Mouse (Mus musculus): ENCODE measurements around the gene Il17rb.

Gene Il17rb

DNA sequence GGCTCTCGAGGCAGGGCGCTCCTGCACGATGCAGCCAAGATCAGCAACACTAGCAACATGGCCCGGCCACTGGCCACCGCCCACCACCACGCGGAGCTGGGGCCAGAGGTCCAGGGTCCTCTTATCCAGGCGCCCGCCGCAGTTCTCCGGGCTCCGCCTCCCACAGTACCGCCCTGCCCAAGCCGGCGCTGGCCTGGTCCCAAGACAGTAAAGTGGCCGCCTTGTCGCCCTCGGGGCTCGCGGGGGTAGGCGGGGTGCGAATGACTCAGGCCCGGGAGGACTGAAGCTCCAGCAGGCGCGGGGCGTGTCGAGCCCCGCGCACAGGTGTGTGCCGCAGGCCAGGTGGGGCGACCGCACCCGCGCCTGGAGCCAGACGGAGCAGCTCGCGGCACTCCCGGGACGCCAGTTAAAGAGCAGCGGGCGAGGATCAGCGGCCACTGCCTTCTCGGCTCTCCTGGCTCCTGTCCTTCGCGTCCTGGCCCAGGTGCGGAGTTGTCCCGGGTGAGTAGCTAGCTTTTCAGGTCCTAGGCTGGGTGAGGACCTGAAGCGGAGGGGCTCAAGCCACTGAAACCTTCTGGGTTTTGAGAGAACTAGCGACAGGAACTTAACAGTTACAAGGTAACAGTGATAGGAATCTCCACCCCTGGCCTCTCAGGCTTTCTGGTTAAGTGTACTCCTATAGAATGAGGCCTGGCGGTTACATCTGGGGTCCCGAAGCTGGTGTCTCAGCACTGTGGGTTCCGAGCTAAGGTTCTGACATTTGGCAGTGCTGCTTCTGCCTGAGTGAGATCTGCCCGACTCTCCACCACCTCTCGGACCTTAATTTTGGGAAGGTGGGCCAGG, at the start of gene Il17rb, which contains the start of gene Chdh:
Il17rb (minus strand) TSS at position 164 of the 843 bp plus-strand sequence.
Chdh (plus strand) TSS at position 291 of the 843 bp plus-strand sequence.
- peak; percentile 80 for DNase-seq (ENCODE audit: low spot score)

- no peak for DNase-seq (ENCODE audit: low spot score)
Observed at GRCm38 (mm10) chr14:30056031-30056766, 47.5 kb upstream of the Il17rb start.

DNA sequence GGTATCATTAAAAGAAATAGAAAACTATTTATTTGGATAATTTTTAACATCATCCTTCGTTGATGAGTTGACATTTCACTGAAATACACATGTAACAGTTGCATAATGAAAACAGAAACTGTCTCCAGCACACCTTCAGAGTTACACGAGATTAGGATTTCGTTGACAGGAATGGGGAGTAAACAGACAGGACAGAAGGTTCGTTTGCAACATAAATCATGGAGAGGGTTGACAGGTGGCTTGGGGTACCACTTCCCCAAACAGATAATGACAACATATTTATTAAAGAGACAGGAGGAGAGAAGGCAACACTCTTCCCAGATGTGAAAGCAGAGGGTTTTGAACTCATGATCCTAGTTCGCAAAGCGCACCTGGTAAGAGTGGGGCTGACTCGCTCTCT, 46.2 kb upstream of the Il17rb start:
- DNase-seq (ENCODE audit: low spot score): no peak

- no peak for DNase-seq (ENCODE audit: low spot score)
Observed at GRCm38 (mm10) chr14:30050280-30050679, 41.6 kb upstream of the Il17rb start.

GRCm38 (mm10) chr14:30048049-30048448, 39.4 kb upstream of the Il17rb start:
- no peak for DNase-seq (ENCODE audit: low spot score)

GRCm38 (mm10) chr14:30046976-30047375, 38.3 kb upstream of the Il17rb start:
- DNase-seq (ENCODE audit: low spot score): no peak

DNA sequence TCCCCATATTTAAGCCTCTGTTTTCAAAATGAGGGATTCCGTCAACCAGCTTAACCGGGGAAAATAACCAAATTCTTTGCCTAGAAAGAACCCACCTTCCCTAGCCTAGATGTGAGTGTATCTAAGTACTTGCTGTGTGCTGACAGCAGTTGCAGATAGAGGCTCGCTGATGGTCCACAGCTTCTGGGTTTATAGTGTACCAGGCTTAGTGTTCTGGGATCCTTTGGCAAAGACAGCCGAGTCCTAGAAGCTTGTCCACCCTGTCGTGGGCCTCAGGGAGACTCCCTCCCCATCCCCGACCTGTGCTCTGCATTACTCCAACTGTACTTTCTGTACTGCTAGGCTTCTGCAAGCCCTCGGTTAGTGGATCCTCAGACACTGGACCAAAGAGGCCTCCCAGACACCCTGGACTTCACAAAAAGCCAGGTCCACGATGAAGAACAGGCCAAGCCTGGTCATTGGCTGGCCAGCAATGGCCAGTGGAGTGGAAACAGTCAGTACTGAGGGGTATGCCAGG, 37.1 kb upstream of the Il17rb start:
- no peak for DNase-seq (ENCODE audit: low spot score)

DNA sequence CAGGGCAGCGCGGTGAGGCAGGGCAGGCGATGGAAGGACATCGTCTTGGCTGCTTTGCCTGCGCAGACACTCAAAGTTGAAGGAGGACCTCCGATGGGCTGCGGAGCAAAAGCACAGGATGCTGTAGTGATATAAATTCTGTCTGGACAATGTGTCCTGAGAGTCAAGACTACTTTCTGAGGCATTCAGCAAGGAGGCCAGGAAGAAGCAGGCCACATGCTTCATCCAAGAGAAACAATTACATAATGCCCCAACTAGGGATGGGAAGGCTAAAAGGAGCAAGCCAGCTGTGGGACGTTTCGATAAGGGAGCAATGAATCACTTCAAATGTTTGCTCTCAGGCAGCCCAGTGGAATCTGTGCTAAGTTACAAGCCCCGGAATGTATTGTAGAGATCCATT, 36.5 kb upstream of the Il17rb start:
- DNase-seq (ENCODE audit: low spot score): no peak

- DNase-seq (ENCODE audit: low spot score): no peak
Observed at GRCm38 (mm10) chr14:30043356-30043940, 34.8 kb upstream of the Il17rb start.

DNA sequence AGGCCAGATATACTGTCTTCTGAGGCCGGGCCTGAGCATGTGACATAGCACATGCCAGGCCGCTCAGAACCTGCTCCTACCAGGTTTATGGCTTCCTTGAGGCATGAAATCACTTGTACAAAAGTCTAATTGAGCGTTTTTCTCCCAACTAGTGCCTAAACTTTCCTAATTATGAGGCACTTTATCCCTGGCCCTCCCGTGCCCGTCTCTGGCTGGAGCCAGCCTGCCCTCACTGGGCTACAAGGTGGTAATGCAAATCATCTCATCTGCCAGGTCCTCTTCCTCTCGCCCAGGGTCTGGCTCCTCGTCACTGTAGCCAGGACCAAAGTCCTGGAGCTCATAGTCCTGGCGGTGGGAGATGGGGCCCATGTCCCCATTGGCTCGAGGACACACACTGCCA, 33.1 kb upstream of the Il17rb start:
- DNase-seq (ENCODE audit: low spot score): no peak

GRCm38 (mm10) chr14:30039413-30039812, 30.7 kb upstream of the Il17rb start:
- DNase-seq (ENCODE audit: low spot score): no peak

GRCm38 (mm10) chr14:30038431-30038830, 29.7 kb upstream of the Il17rb start:
- no peak for DNase-seq (ENCODE audit: low spot score)

GRCm38 (mm10) chr14:30033405-30033804, 24.7 kb upstream of the Il17rb start:
- DNase-seq (ENCODE audit: low spot score): no peak

DNA sequence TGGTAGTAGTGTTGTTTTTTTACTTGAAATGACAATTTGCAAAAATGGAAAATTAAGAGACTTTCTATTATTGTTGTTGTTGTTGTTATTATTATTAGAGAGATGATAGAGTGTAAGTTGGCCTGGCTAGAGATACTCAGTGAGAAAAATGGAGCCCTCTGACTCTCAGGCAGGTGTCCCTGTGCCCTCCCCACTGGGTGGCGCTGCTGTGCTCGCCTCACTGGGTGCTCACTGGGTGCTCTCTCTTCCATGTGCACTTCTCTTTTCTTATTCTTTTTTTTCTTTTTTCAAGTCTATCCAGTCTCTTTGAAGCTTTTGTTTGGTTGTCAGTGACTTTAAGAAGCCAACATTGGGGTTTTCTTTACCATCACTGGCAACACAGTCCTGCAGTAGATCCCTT, 18.7 kb upstream of the Il17rb start:
- DNase-seq (ENCODE audit: low spot score): peak; percentile 75

DNA sequence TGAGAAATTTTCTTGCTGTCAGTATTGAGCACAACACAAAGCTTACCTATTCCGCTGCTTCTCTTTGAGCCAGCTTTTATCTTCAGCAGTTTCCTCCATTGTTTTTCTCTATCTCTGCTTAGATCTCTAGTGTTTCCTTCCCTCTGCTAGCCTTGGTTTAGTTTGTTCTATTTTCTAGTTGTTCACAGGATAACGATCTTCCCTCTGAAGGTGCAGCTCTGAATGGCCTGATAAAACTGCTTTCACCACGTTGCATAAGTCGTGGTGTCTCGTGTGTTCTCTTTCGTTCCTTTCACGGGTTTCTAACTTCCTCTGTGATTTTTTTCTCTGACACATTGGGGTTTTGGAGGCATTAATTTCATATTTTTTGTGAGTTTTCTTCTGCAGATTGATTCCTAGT, 15.7 kb upstream of the Il17rb start:
- DNase-seq (ENCODE audit: low spot score): no peak

DNA sequence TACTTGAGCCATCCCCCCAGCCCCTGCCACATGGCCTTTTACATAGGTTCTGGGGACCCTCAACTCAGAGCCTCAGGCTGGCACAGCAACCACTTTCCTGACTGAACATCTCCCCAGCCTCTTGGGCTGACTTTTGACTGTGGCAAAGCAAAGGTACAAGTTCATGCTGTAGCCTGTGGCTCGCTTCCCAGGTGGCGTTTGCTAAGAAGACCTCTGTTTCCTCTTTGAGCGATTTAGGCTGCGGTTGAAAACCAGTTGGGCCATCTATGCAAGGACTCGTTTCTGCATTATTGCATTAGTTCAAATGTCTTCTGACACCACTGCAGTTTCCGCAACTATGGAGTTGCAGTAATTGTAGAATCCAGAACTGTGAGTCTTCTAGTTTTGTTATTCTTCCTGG, 13.8 kb upstream of the Il17rb start:
- DNase-seq (ENCODE audit: low spot score): no peak

GRCm38 (mm10) chr14:30019792-30020575, 11.3 kb upstream of the Il17rb start:
- DNase-seq (ENCODE audit: low spot score): no peak

DNA sequence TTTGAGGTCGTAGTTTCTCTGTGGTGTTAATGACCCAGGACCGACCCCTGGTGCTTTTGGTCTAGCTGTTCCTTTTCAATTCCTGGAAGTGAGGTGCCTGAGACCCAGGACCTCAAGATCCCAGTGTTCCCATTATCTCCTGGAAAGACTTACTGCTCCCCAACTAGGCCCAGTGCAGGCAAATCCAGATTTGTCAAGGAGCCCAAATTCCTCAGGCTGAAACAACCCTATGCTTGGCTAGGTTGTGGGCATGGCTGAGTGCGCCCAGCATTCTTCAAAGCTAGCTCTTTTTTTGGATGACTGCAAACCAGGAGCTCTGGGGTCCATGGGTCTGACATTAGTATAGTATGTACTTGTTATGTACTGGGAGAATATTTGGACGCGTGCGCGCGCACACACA, 10.7 kb upstream of the Il17rb start:
- DNase-seq (ENCODE audit: low spot score): no peak

DNA sequence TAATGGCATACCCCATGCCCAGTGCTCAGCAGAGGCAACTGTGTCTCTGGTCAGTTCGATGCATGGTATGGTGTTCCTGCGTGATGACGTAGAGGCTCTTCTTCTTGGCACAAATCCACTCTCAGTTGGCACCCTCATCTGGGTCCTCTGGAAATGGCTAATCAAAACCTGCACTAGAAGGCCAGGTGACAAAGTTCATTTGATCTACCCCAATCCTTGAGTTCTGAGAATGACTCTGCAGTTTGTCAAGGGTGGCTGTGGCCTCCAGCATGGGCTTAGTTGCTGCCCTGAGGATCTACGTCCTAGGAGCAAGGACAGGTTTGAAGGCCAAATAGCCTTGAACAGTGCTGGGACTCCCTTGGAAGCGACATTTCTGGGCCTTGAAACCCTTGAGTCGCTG, 10.2 kb upstream of the Il17rb start:
- no peak for DNase-seq (ENCODE audit: low spot score)

DNA sequence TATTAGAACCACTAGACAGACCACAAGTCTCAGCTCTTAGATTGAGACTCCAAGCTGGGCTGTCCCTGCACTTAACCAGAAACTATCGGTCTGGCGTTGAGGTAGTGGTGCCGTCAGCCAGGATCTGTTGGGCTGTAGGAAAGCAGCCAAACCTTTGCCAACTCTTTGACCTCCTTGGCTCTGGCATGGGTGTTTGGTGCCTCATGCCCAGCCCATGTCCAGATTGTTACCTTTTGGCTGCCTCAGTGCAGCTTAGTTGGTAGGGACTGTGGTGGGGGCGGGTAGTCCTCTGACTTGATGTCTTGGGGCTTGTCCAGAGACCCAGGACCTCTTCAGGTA, 9.7 kb upstream of the Il17rb start:
- DNase-seq (ENCODE audit: low spot score): no peak

DNA sequence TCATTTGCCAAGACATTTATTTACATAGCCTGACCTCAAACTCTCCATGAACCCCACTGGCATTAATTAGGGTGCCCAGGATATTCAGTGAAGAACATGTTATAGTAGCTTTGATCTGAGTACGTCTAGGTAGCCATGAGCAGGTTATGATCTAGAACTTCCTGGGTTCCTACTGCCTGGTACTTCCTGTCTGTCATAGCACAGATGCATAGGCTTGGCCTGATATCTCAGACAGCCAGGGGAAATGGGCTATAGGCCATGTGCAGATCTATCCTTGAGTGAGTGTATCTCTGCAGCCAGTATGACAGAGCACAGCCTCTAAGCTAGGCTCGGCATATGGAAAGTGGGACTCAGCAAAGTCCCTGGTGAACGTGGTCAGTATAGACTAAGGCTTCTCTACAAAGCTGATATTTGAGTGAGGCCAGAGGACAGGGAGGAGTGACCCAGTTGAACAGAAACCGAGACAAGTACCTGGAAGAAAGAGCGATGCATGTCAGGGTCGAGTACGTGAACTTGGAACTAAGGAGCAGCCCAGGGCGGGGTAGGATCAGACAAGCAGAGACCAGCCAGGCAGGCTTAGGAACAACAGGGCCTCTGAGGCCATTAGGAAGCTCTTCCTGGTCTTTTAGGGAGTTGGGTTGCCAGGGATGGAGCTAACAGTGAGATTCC, 9.2 kb upstream of the Il17rb start:
- no peak for DNase-seq (ENCODE audit: low spot score)

Measured in testis, postnatal 10 days (tissue).